Mouse (Mus musculus) bone marrow, adult 2 months (tissue): Measurements from ENCODE around the gene Xk.

Experiments
- CTCF ChIP-seq: fragments of 200-500 bp; IDR thresholded peaks from 2 replicates; pipeline ENCODE4 v1.5.1; 2011; ENCODE audit warnings: low read length, control low read depth; ENCODE audit not compliant: control insufficient read depth, insufficient read depth
- POLR2A ChIP-seq: fragments of 200-500 bp; IDR thresholded peaks from 2 replicates; pipeline ENCODE4 v1.6.1; 2011; ENCODE audit warnings: low read depth, mild to moderate bottlenecking, control low read depth, low read length, borderline replicate concordance; ENCODE audit not compliant: control insufficient read depth

- TF ChIP-seq CTCF (no peak), POLR2A (no peak)
Measured at GRCm38 (mm10) chrX:9254901-9255300, 17.7 kb upstream of the Xk start.
